Mouse (Mus musculus) hindlimb bud, embryonic 11.5 days (tissue): ENCODE data around the gene Sparcl1.
A peak's percentile ranks its signal among the peaks of the same experiment; 100 is the strongest.

Experiments
- DNase-seq: peaks from one replicate; pipeline ENCODE4 v3.0.0-alpha.2; 2012; ENCODE audit warnings: low read depth, low spot score; ENCODE audit errors: extremely low spot score

Gene Sparcl1

DNA sequence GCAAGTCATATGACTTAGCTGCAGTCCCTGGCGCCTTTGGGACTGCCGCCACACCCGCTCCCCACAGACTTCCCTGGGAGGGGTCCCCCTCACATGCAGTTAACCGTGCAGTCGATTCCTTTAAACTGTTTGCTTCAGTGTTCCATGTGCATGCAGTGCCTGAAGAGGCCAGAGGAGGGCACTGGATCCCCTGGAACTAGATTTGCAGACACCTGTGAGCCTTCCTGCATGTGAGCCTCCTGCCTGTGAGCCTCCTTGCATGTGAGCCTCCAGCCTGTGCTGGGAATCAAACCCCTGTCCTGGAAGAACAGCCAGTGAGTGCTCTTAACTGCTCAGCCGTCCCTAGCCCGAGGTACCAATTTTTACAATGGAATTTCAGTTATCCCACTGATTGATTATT is 44.8 kb downstream of the Sparcl1 start:
- no peak for DNase-seq

DNA sequence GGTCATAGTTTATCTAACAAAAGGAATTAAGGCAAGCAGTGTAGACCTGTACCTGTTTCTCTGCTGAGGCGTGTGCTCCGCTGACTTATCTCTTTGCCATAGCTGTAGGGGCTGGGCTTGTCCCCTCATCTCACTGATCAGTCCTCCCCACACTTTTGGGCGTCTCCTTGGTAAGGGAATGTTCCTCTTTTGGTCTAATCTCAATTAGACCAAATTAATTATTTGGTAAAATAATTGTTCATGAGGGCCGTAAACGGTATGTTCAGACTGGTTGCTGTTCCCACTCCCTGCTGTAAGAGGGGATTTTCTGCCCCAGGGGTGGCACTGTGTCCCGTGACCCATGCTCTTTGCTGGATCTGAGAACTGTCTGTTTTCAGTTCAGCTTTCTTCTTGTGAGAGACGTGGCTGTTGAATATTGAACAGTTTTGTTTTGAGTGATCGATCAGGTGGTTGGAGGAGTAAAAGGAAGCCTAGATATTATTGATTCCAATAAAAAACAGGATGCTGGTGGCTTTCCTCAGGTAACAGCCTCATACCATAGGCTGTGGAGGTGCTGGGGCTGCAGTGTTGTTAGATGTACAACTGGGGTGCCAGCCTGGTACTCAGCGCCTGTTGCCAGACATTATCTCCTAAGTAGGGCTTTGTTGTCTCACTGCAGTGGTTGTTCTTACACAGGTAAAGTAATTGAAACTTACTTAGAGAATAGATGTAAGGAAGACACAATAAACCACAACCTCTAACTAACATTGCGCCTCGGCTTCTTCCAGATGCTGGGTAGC is 50.6 kb downstream of the Sparcl1 start:
- DNase-seq: no peak

GRCm38 (mm10) chr5:104061936-104062772 is 51.4 kb downstream of the Sparcl1 start:
- no peak for DNase-seq

GRCm38 (mm10) chr5:104060429-104060828 is 53.1 kb downstream of the Sparcl1 start:
- no peak for DNase-seq

GRCm38 (mm10) chr5:104059628-104060027 is 53.9 kb downstream of the Sparcl1 start:
- no peak for DNase-seq

- DNase-seq: no peak
These were observed 55.5 kb downstream of the Sparcl1 start for GRCm38 (mm10) chr5:104058021-104058420.

GRCm38 (mm10) chr5:104056295-104056694 is 57.2 kb downstream of the Sparcl1 start:
- no peak for DNase-seq

- DNase-seq: no peak
These were observed 57.7 kb downstream of the Sparcl1 start for GRCm38 (mm10) chr5:104055816-104056215.

GRCm38 (mm10) chr5:104054938-104055337 is 58.6 kb downstream of the Sparcl1 start:
- DNase-seq: no peak

DNA sequence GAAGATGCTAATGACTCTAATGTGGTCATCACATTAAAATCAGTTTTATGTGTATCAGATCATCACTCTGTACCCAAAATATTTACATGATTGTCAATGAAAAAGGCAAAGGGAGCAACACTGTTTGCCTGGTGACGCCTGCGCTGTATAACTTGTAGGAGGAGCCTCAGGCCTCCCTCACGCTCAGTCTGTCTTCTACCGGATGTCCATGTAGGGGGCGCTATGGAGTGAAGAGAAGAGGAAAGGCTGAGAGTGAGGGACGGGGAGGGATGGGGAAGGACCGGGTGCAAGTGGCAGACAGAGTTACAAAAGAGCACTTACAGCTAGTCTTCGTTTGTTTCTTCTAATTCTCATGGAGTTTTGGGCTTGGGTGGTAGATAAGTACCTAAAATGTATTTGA is 60.6 kb downstream of the Sparcl1 start:
- DNase-seq: no peak

- DNase-seq: no peak
These were observed 65.4 kb downstream of the Sparcl1 start for GRCm38 (mm10) chr5:104048139-104048538.

- DNase-seq: no peak
These were observed 66.1 kb downstream of the Sparcl1 start for GRCm38 (mm10) chr5:104047200-104048105.

DNA sequence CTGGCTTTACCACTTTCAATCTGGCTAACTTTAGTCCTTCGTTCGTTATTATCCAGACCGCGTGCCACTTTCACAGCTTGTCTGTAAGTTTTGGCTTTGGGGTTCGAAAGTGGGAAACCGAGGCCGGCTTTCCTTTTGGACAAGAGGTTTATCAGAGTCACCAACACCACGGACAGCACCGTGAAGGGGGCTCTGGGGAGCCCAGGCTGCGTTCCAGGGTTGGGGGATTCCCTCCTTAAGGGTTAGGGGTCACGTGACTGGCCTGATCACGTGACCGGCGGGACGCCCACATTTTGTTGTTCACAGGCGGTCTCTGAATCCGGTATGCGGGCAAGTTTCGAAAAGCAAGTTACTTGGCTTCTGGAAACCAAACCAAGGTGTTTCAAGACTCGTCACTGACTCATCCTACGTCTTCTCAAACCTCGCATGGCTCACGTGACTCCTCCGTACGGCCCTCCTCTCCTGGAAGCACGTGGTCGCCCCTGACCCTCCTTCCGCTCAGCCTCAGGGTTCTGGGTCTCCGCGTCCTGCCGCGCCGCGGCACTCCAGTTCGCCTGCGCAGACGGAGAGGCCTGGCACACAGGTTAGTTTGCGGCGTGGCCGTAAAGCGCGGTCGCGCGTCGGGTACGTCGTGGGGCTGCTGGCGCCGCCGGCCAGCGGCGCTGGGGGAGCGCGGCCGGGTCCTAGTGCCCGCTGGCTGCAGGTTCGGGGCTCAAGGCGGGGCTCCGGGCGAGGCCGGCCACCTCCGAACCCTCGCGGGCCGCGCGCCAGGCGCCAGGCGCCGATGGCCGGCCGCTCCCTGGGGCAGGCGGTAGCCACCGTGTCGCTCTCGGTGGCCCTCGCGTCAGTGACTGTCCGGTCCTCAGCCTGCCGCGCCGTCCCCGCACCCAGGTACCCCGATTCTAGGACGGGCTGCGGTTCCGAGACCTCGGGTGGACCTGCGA is 67.0 kb downstream of the Sparcl1 start, which contains the start of gene Nudt9:
Gene Nudt9, plus strand, starts transcription at position 51 of the 944 bp plus-strand sequence.
- DNase-seq: peak; percentile 93

DNA sequence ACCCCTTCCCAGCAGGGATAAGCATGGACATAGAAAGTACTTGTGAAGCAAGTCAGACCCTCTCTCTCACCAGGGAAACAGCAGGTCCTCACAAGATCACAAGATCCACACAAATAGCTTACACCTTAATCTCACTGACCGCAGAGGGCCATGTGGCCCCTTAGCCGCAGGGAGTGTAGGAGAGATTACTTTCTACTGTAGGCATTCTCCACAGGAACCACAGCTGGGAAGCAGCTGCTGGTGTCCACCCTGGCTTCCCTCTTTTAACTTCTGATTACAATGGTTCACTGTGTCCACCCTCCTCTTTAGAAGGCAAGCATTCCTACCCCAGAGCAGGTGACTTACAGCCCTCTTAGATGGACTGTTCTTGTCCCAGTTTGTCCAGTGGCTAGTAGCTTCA is 69.8 kb downstream of the Sparcl1 start:
- no peak for DNase-seq

- no peak for DNase-seq
These were observed 70.6 kb downstream of the Sparcl1 start for GRCm38 (mm10) chr5:104042906-104043305.

- DNase-seq: no peak
These were observed 74.2 kb downstream of the Sparcl1 start for GRCm38 (mm10) chr5:104039154-104039932.

- no peak for DNase-seq
These were observed 76.8 kb downstream of the Sparcl1 start for GRCm38 (mm10) chr5:104036686-104037085.

DNA sequence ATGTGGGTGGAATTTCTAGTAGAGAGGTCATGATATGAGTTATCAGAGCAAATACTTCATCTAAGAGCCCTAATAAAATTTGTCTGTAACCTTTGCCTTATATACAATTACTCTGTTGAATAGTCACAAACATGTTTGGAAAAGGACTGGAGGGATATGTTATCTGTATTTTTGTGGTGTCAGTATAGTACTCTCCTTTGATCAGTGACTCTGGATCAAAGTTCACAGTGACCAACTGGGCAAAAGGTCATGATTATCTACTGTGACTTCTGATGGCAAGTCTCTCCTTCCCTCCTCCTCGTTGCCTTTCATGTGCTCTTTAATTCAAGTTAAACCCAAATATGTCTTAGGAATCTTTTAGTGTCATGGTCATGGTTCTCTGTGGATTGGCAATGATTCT is 77.7 kb downstream of the Sparcl1 start:
- DNase-seq: no peak

- no peak for DNase-seq
These were observed 78.5 kb downstream of the Sparcl1 start for GRCm38 (mm10) chr5:104035066-104035465.
